Mouse (Mus musculus) lung, embryonic 14.5 days (tissue): Measurements from ENCODE around the gene Fgfr2. TPM values are rescaled to one million over a fixed set of nuclear protein-coding genes. Genes with fewer than 3 reads are reported as not detected.

Source experiments
- ATAC-seq: fragments of 200-750 bp; cut with Nextera tagmentation; 2 replicates; pipeline ENCODE4 v1.8.0; 2017; ENCODE audit warnings: mild to moderate bottlenecking, moderate TSS enrichment, moderate library complexity; ENCODE audit not compliant: insufficient read depth
- DNase-seq: peaks from one replicate; pipeline ENCODE4 v3.0.0-alpha.2; 2015
- H3K27ac ChIP-seq: fragments of 300-500 bp; sonication (generic); 2 replicates; pipeline ENCODE4 v1.5.1; 2014; ENCODE audit warnings: low read depth, mild to moderate bottlenecking, moderate library complexity
- H3K27me3 ChIP-seq: fragments of 300-500 bp; sonication (generic); 2 replicates; pipeline ENCODE4 v1.6.1; 2014; ENCODE audit warnings: low read length, control low read depth; ENCODE audit not compliant: insufficient read depth
- H3K36me3 ChIP-seq: fragments of 300-500 bp; sonication (generic); 2 replicates; pipeline ENCODE4 v1.6.1; 2014; ENCODE audit warnings: control low read depth; ENCODE audit not compliant: insufficient read depth
- H3K4me1 ChIP-seq: fragments of 300-500 bp; sonication (generic); 2 replicates; pipeline ENCODE4 v1.6.1; 2014; ENCODE audit warnings: antibody characterized with exemption, control low read depth; ENCODE audit not compliant: insufficient read depth
- H3K4me2 ChIP-seq: fragments of 300-500 bp; sonication (generic); 2 replicates; pipeline ENCODE4 v1.6.1; 2014; ENCODE audit warnings: mild to moderate bottlenecking
- H3K4me3 ChIP-seq: fragments of 300-500 bp; sonication (generic); 2 replicates; pipeline ENCODE4 v1.5.1; 2014; ENCODE audit warnings: low read depth, low read length
- H3K9ac ChIP-seq: fragments of 300-500 bp; sonication (generic); 2 replicates; pipeline ENCODE4 v1.6.1; 2014
- H3K9me3 ChIP-seq: fragments of 300-500 bp; sonication (generic); 2 replicates; pipeline ENCODE4 v1.6.1; 2016; ENCODE audit warnings: low read depth, low read length, control low read depth
- CTCF ChIP-seq: IDR thresholded peaks from 2 replicates; pipeline ENCODE4 v1.5.1; 2016; ENCODE audit warnings: antibody characterized with exemption, low read depth
- WGBS: fragments of 180-500 bp; shearing (Covaris S2); extraction: QIAGEN DNeasy Blood & Tissue Kit; methylation state at CpG from one replicate; pipeline ENCODE4 v1.1.7; 2014; 5-methylcytosine and 5-hydroxymethylcytosine counted together
- polyA plus RNA-seq: library from polyadenylated mRNA; unstranded; fragments of >200 nt; fragmentation: Nextera tagmentation; extraction: Ambion mirVana; gene quantifications from 2 replicates; pipeline ENCODE4 v1.2.1, GENCODE M21; 2014

Fgfr2 gene
- polyA plus RNA-seq, 1 experiment from 2014 or later: 179 TPM

DNA sequence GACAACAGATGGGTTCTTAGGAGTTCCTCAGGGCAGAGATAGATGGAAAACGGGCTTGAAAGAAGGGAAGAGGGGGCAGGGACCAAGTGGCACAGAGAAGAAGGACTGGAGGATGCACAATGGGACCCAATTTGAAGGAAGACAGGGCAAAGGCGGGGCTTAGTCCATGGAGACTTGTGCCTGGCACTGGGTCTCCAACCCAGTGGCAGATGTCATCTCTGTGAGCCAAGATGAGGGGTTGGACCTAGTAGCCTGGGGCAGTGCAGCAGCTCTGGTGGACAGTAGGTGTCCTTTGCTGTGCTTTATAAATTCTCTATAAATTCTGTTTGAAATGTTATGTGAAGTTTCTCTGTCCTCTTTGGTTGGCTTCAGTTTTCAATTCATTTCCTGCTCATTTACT is 1306.5 kb downstream of the Fgfr2 start:
- no peaks in the 10 kb centered on the region for H3K4me1 ChIP-seq
- H3K27me3 ChIP-seq: no peaks in the 10 kb centered on the region
- no peak overlapping the region for H3K9ac ChIP-seq
- DNase-seq: no peak
- H3K9me3 ChIP-seq: no peaks in the 10 kb centered on the region
- H3K4me2 ChIP-seq: no peak overlapping the region
- no peaks in the 10 kb centered on the region for H3K36me3 ChIP-seq
- WGBS: 77% methylated on average over 2 of the region's 2 CpGs
- ATAC-seq: no peak
- H3K27ac ChIP-seq: no peak overlapping the region
- no peak for TF ChIP-seq CTCF
- H3K4me3 ChIP-seq: no peak overlapping the region

DNA sequence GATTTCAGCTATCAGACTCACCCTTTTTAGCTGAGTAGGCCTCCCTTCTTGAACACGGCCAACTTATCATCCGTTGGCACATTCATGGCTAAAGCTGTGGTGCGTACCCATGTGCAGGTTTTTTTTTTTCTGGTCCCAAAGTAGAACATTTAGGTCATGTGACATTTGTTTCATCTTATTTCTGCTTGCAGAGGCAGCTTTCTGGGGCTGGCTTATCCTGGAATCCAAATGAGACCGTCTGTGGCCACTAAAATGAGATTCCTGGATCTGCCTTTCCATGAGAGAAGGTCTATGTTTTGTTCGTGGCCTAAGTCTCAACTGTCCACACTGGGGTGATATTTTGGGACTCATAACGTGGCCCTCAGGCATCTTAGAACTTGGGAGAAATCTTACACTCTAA is 1311.0 kb downstream of the Fgfr2 start:
- Histone ChIP-seq H3K4me2 (no peak overlapping the region), H3K4me3 (no peak overlapping the region), H3K36me3 (no peaks in the 10 kb centered on the region), H3K9me3 (no peaks in the 10 kb centered on the region), H3K27me3 (no peaks in the 10 kb centered on the region), H3K27ac (no peak overlapping the region), H3K9ac (no peak overlapping the region), H3K4me1 (no peaks in the 10 kb centered on the region)
- ATAC-seq (no peak), DNase-seq (no peak)
- TF ChIP-seq CTCF: no peak
- 73% methylated on average over 6 of the region's 6 CpGs for WGBS

DNA sequence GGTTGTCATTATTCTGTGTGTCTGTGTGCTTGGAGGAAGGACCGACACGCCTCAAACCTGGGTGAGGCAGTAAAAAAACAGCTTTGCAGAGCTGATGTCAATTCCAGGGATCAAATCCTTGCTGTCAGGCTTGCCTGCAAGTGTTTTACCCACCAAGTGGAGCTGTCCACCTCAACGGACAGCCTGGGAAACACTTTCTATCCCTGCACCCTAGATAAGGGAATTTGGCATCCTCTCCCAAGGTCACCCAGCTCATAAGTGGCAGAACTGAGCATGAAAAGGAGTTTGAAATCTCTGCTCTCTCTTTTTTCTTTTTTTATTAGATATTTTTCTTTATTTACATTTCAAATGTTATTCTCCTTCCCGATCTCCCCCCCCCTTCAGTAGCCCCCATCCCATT is 1312.2 kb downstream of the Fgfr2 start:
- Histone ChIP-seq H3K27me3 (no peaks in the 10 kb centered on the region), H3K9me3 (no peaks in the 10 kb centered on the region), H3K36me3 (no peaks in the 10 kb centered on the region), H3K27ac (no peak overlapping the region), H3K4me2 (no peak overlapping the region), H3K4me3 (no peak overlapping the region), H3K4me1 (no peaks in the 10 kb centered on the region), H3K9ac (no peak overlapping the region)
- no peak for TF ChIP-seq CTCF
- no peak for DNase-seq
- WGBS: 42% methylated on average over 4 of the region's 4 CpGs
- ATAC-seq: no peak

DNA sequence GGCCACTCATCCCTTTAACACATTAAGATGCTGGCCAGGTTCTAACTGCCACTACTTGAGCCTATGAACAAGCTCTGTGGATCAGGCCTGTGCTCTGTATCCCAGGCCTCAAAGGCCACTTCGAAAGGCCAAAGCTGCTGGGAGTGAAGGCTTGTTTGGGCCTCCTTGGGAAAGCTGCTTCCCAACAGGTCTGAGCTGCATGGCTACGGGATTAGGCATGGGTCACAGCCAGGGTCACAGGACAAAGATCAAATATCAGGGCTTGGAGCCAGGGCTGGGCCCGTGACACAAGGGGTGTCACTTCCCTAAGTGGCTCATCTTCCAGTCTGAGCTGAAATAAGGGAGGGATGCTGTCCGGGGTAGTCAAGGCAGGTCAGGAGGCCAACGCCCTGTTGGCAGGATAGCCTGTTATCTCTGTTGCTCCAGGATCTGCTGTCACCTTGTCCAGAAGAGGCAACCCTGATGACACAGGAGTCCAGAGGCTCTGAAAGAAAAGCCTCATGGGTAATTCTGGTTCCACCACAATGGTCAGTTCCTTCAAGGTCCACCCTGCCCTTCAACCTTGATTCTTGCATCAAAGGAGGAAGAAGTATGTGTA is 1313.5 kb downstream of the Fgfr2 start:
- Histone ChIP-seq H3K27ac (no peak overlapping the region), H3K9me3 (no peaks in the 10 kb centered on the region), H3K36me3 (no peaks in the 10 kb centered on the region), H3K9ac (no peak overlapping the region), H3K4me1 (no peaks in the 10 kb centered on the region), H3K27me3 (no peaks in the 10 kb centered on the region), H3K4me2 (no peak overlapping the region), H3K4me3 (no peak overlapping the region)
- no peak for TF ChIP-seq CTCF
- ATAC-seq (no peak), DNase-seq (no peak)
- 22% methylated on average over 5 of the region's 5 CpGs for WGBS

DNA sequence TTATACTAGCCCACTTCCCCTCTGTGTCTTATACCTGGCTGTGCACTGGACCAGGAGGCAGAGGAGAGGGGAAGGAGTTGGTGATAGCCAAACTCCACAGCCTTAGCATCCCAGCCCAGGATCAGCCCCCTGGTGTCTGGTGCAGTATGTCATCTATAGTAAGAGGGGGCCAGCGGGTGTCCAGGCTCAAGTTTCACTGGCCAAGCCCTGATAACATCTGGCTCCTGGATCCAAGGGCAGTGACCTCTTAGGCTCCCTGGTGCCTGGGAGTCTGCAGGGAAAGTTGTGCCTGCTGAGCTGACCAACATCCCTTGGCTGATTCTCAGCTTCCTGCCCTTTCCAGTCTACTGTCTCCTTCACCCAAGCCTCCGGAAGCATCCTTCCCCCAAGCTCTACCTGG is 1315.9 kb downstream of the Fgfr2 start:
- Histone ChIP-seq H3K4me2 (no peak overlapping the region), H3K4me1 (no peaks in the 10 kb centered on the region), H3K36me3 (no peaks in the 10 kb centered on the region), H3K27ac (no peak overlapping the region), H3K27me3 (no peaks in the 10 kb centered on the region), H3K9ac (no peak overlapping the region), H3K9me3 (no peaks in the 10 kb centered on the region), H3K4me3 (no peak overlapping the region)
- DNase-seq: no peak
- ATAC-seq: no peak
- WGBS: 19% methylated on average over 2 of the region's 2 CpGs
- no peak for TF ChIP-seq CTCF

DNA sequence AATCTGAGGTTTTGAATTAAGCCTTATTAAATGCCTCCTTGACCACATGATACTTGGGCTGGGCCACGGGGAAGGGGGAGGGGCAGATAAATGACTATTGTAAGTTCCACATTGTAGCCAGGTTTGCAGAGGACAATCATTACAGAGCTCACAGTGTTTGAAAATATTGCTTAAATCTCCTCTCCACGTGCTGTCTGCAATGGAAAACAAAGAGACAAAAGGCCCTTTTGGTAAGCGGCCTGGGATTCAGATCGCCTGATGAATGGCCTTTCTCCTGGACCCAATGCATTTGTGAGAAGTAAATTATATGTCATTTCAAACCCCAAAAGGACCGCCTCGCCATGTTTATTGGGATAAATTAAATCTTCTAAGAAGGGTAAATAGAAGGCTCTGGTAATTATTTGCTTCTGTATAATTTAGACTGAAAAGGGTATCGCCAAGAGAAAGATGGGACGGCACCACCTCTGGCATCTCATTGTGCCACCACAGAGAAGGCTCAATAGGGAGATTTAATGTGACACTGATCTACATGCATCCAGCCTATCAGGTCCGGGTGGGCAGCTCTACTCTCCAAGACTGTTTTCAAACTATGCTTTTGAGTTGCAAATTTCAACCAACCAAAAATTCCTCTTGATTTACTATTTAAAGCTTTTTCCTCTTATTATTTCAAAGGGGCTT is 1317.5 kb downstream of the Fgfr2 start:
- Histone ChIP-seq H3K4me2 (no peak overlapping the region), H3K4me1 (no peaks in the 10 kb centered on the region), H3K27me3 (no peaks in the 10 kb centered on the region), H3K4me3 (no peak overlapping the region), H3K36me3 (no peaks in the 10 kb centered on the region), H3K27ac (no peak overlapping the region), H3K9me3 (no peaks in the 10 kb centered on the region), H3K9ac (no peak overlapping the region)
- no peak for TF ChIP-seq CTCF
- ATAC-seq (no peak), DNase-seq (no peak)
- WGBS: 79% methylated on average over 9 of the region's 9 CpGs

DNA sequence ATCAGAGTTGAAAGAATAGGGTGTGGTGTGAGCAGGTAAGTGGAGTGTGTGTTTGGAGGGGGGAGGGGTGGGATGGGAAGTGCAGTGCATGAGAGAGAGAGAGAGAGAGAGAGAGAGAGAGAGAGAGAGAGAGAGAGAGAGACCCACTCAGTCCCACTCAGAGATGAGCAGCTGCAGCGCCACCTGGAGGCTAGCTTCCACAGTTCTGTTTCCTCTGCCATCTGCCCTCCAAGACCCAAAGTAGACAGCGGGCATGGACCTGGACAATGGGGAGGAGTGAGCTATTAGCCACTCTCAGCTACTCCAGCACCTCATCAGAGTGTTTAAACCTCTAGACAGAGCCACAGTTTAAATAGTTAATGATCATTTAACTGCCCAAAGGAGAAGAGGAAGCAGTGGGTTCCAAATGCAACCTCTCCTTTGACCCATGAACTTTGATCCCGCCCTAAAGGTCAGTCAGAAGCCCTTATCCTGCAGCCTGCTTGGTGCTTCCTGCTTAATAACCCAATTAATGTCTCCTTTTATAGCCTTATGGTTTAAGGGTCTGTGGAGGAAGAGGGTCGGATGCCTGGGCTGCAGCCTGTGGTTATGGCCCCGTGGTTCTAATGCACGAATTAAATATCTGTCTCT is 1322.6 kb downstream of the Fgfr2 start:
- DNase-seq (peak; percentile 33), ATAC-seq (no peak; the same call in 1 of the 2 replicates)
- WGBS: 56% methylated on average over 6 of the region's 6 CpGs
- no peak overlapping the region for H3K27ac ChIP-seq
- no peak overlapping the region for H3K9ac ChIP-seq
- H3K4me2 ChIP-seq: no peak overlapping the region
- H3K4me3 ChIP-seq: no peak overlapping the region
- no peaks in the 10 kb centered on the region for H3K27me3 ChIP-seq
- no peaks in the 10 kb centered on the region for H3K9me3 ChIP-seq
- H3K36me3 ChIP-seq: no peaks in the 10 kb centered on the region
- peak; percentile 46 for TF ChIP-seq CTCF
- no peaks in the 10 kb centered on the region for H3K4me1 ChIP-seq
